Mouse (Mus musculus) v-Abl transformed pro-B cells (cell line): ENCODE data around the gene Gspt1.

ENCODE experiments used
- in situ Hi-C, 2 experiments: fragments of 400-800 bp; cut with MboI; formaldehyde crosslinking; loops; one replicate each; pipeline ENCODE4 v1.15.1; 2025; ENCODE audit not compliant: unreplicated experiment in 2 of 2

The Gspt1 gene

GRCm38 (mm10) chr16:11217801-11218200 is 36.3 kb downstream of the Gspt1 start:
- in situ Hi-C loops: no loop called here

DNA sequence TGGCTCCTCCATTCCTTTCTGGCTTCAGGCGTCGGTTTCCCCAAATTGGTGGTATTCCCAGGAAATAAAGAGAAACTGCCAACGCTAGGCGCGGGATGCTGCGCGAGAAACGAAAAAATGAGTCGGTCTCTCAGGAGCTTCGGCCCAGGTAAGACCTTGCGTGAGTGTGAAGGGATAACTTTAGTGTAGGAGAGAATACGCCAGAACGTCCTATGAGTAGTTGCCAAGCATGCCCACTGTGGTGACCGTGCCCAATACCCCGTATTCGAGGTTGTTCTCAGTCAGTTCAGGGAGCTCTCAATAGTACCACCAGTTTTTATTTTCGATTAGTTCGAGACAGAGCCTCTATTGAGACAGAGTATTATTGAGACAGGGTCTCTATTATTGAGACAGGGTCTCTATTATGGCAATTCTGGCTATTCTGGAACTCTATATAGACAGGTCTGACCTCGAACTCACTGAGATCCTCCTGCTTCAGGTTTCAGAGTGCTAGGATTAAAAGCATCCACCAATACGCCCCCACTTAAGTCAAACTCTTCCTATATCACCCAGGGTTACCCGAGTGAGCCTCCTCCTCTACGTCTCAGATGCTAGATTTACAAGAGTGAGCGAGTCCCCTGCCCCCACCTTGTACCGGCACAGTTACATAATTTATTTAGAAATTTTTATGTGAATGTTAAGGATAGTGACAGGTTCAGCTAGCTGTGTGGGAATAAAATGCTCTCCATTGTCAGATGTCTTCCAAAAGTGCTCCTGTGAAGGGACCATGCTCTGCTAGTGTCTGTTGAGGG is 50.3 kb downstream of the Gspt1 start:
- in situ Hi-C loops: no loop called here

DNA sequence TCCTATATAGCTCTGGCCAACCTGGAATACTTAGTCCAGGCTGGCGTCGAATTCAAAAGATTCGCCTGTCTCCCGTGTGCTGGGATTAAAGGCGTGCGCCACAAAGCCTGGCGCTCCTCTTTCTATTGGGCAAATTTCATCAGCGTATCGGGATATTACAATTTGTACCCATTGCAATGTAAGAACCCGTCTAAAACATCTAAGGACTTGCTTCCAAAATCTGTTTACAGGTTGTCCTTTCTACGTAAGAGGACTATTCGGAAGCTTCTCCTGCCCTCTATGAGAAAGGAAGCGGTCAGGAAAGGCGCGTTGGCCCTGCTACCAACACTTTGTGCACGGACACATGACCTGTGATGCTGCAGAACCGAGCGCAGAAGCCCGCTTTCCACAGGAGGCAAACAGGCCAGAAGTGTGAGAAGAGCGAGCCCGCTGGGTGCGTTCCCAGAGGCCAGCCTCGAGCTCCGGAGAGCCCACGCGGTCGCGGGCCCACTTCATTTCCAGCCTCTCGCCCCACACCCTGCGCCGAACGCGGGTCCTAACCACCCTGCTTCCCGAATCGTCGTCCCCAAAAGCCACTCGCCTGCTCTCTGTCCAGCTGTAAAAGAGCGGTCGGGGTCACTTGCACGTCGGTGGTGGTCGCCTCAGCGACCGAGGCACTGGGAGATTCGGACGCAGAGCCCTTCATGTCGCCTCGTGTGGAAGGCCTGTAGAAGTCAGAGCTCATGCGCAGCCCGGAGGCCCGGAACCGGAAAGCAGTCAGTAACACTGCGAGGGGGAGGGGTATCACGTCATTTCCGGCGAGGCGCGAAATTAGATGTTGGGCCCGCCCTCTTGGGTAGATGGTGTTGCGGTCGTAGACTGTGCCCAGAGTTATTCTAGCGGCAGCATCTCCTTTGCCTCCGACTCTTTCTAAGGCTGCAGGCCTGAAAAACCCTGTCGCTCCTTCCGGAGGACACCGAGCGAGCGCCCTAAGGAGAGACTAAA is 51.3 kb downstream of the Gspt1 start, which contains the start of gene Rsl1d1:
Gene Rsl1d1 (minus strand): TSS at position 761 of the 984 bp plus-strand sequence.
- in situ Hi-C loops: no loop called here

DNA sequence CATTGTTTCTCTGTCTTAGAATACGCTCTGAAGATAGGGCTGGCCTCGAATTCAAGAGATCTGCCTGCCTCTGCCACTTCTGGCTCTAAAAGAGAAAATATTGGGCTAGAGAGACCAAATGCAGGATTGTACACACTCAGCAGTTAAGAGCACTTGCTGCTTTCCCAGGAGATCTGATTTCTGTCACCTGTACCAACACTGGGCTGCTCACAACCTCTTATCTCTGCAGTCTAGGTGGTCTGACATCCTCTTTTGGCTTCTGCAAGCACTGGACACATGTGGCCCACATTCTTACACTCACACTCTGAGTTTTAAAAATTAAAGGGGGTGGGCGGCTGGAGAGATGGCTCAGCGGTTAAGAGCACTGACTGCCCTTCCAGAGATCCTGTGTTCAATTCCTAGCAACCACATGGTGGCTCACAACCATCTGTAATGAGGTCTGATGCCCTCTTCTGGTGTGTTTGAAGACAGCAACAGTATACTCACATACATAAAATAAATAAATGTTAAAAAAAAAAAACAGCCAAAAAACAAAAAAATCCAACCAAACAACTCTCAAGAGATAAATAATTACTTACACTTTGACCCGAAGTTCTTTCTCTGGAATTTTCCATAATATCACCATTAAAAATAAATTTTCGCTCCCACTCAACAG is 52.3 kb downstream of the Gspt1 start:
- in situ Hi-C loops: no loop called here

DNA sequence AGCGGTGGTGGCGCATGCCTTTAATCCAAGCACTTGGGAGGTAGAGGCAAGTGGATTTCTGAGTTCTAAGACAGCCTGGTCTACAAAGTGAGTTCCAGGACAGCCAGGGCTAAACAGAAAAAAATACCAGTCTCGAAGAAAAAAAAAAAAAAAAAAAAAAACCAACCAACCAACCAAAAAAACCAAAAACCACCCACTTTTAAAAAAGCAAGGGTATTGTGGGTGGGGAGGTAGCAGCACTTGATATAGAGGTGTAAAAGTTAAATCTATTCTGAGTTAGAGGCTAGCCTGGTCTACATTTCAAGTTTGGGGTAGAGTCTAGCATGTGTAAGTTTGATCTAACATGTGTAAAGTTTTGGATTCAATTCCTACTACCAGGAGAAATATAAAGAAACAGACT is 53.9 kb downstream of the Gspt1 start:
- in situ Hi-C loops: no loop called here

GRCm38 (mm10) chr16:11198467-11198866 is 55.7 kb downstream of the Gspt1 start:
- in situ Hi-C loops: no loop called here

DNA sequence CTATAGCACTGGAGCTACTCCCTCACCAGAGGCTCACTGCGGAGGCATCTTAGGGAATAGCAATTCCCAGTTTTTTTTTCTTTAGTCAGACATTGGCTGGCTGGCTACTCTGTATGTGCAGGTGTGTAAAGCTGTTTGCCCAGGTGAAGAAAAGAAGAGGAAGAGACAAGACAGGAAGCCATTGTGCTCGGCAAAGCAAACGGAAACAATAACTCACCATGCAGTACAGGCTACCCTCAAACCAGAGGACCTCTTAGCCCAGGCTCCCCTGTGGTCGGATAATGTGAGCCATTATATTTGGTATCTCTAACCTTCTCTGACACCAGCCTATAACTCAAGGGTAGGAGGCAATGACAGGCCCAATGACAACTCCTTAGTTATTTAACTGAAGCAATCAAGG is 57.1 kb downstream of the Gspt1 start:
- in situ Hi-C loops: no loop called here

DNA sequence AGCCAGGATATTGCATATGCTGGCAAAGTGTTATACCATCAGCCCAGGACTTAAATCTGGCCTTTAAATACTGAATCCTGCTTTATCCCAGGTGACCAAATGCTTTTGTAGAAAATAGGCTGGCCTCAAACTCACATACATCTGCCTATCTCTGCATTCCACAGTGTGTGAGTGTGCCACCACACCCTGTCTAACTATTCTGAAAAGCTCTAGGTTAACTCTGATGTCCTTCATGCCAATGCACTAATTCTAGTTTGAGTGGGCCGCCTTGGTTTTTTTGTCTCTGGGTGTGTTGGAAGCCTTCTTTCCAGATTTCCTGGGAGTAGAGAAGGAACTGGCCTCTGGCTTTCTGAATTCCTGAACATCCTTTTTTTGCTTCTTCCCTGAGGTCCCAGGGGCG is 60.9 kb downstream of the Gspt1 start:
- in situ Hi-C loops: no loop called here

- in situ Hi-C loops: no loop called here
Observed at GRCm38 (mm10) chr16:11190150-11190549, 64.0 kb downstream of the Gspt1 start.

DNA sequence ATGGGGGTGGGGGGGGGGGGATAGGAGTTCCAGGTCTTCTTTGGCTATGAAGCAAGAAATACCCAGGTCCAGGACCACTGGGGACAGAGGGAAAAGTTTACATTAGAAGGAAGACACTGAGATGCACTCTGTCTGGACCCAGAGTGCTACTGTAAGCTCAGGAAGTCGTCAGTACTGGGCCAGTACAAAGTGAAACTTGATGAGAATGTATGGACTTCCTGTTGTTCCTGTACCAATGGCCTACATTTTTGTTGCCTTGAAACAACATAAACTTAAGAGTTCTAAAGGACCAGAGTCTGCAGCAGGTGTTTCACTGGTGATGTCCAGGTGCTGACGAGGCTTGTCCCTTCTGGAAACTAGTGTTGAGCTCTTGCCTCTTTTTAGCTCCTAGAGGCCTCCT is 76.7 kb downstream of the Gspt1 start:
- in situ Hi-C loops: loop anchor here (5.0 to 10.0 kb wide), 3 partner anchors 63 to 237 kb away; no protein-coding TSS in a partner anchor

GRCm38 (mm10) chr16:11176884-11177244 is 77.3 kb downstream of the Gspt1 start:
- in situ Hi-C loops: loop anchor here (5.0 to 10.0 kb wide), 3 partner anchors 62 to 238 kb away; no protein-coding TSS in a partner anchor

DNA sequence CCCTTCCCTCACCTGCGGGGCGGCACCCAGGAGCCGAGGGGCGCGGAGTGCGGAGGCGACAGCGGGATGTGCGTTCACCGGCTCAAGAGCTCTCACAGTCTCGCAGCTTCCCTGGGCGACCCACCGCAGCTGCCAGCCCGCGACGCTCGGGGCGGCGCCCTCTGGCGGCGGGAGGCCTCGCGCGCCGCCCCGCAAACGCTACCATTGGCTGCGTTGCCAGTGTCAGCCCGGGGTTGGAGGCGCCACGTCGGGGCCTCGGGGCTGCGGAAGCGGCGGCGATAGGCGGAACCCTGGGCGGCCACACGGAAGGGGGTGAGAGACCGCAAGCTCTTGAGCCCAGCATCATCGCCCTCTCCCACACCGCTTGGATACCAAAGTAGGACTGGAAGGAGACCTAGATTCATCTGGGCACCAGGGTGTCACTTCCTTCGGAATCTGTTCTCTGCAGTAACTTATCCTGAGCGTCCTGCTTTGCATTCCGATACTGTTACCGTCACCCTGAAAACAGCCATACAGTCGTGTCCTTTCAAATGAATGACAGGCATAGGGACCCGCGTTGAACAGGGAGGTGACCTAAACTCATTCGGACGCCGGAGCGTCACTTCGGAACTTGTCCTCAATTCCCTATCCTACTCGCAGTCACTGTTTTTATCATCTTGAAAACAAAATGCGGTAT is 77.8 kb downstream of the Gspt1 start, which contains the start of gene Zc3h7a:
Gene Zc3h7a (minus strand): TSS at position 186 of the 676 bp plus-strand sequence.
- in situ Hi-C loops: loop anchor here (5.0 to 10.0 kb wide), 3 partner anchors 62 to 238 kb away; no protein-coding TSS in a partner anchor

DNA sequence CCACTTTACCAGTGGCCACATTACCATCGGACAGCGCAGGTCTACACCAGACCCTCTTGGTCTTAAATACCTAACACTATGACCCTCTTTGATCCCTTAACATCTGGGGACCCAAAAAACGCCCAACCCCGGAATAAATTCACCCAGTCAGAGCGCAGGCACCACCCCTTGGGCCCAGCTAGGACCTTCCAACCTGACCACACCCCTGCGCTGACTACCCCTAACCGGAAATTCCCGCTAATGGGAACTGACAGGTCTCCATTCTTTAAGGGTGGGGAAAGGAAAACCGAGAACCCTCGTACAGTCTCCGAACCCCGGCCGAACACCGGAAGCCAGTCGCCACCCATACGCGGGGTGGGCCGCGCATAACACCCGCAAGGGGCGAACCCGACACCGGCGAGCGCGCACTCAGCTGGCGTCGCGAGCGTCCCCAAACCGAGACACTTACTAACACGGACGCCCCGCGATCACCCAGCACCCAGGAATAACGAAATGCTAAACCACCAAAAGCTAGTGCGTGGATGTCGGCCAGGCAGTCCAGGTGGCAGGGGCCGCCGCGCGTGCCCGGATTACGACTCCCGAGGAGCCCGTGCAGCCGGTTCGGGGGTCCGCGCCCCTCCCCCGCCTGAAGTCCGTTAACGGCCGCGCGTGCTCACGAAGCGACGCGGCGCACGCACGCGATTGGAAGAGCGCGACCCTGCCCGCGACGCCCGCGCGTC is 78.5 kb downstream of the Gspt1 start:
- in situ Hi-C loops: loop anchor here (5.0 to 10.0 kb wide), 3 partner anchors 61 to 239 kb away; no protein-coding TSS in a partner anchor

DNA sequence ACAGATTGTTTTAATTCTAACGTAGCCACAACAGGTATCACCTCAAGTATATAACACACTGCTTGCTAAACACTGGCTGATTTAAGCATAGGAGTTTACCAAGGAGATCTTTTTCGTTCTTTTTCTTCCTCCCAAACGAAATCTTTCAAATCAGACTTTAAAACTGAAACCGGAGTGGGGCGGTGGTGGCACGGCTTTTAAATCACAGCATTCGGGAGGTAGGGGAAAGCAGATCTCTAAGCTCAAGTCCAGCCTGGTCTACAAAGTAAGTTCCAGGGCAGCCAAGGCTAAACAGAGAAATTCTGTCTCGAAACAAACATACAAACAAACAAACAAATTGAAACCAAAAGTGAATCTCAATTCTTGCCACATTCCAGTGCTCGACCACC is 79.0 kb downstream of the Gspt1 start:
- in situ Hi-C loops: loop anchor here (5.0 to 10.0 kb wide), 3 partner anchors 60 to 240 kb away; no protein-coding TSS in a partner anchor

GRCm38 (mm10) chr16:11174671-11175081 is 79.4 kb downstream of the Gspt1 start:
- in situ Hi-C loops: loop anchor here (5.0 to 25.0 kb wide), 5 partner anchors 60 to 612 kb away; no protein-coding TSS in a partner anchor

GRCm38 (mm10) chr16:11171679-11172078 is 82.4 kb downstream of the Gspt1 start:
- in situ Hi-C loops: loop anchor here (5.0 to 25.0 kb wide), 4 partner anchors 57 to 609 kb away; no protein-coding TSS in a partner anchor
